Mouse (Mus musculus) hematopoietic stem cell, adult 5-6 weeks (primary cell): ENCODE measurements around the gene Map7d2. TPM values are rescaled to one million over a fixed set of nuclear protein-coding genes. Genes with fewer than 3 reads are reported as not detected.
"Not testable (repeated sequence)": the region's sequence is repeated elsewhere in the genome, so short reads cannot be mapped to it uniquely, and the experiment has no call there.

Source experiments
- ATAC-seq, 2 experiments: fragments of 125-278 bp in 1 of 2; replicated peaks in 1 of 2; 2 replicates each; pipeline ENCODE4 v1.8.0; 2016 to 2017; ENCODE audit warnings: inconsistent platforms in 2 of 2, mild to moderate bottlenecking in 2 of 2, moderate number of reproducible peaks in 2 of 2, low read depth in 1 of 2, moderate TSS enrichment in 1 of 2; ENCODE audit not compliant: low FRiP score in 2 of 2, poor library complexity in 2 of 2, severe bottlenecking in 2 of 2, insufficient read depth in 1 of 2, low TSS enrichment in 1 of 2
- total RNA-seq: library from RNA; stranded (forward); fragments of 172-1452, 232-1000 nt; gene quantifications from 2 replicates; pipeline ENCODE4 v1.2.3, GENCODE M21; 2017

Gene Map7d2
- total RNA-seq: 0.50 and 4.1 TPM in 2 replicates

DNA sequence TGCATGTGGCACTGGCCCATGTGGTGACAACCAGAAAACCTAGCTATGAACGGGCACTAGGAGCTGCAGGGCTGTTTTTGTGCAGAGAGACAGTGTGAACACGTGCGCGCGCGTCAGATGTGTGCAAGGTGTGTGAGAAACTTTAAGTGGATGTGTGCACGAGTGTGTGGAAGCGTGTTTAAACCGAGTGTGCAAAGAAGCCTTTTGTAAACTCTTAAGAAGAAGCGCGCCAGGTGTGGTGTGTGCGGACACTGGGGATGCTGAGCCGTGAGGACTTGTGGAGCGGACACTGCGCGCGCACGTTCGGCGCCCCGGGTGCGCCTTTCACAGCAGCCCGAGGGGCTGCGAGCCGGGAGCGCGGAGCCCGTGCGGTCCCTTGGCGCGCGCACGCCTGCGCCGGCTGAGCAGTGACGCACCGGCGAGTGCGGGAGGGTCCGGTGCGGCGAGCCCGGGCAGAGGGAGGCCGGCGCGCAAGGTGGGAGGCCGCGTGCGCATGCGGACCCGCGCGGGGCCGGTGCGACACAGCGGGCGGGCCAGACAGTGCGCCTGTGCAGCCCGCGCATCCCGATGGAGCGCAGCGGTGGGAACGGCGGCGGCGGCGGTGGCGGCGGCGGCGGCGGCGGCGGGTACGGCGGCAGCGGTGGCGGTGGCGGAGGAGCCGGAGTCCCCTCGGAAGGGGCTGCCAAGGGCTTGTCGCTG lies at the start of gene Map7d2:
TSS of gene Map7d2 (plus strand) at position 443 of the 699 bp plus-strand sequence.
- no peak; a peak in 1 of 4 replicates for ATAC-seq

DNA sequence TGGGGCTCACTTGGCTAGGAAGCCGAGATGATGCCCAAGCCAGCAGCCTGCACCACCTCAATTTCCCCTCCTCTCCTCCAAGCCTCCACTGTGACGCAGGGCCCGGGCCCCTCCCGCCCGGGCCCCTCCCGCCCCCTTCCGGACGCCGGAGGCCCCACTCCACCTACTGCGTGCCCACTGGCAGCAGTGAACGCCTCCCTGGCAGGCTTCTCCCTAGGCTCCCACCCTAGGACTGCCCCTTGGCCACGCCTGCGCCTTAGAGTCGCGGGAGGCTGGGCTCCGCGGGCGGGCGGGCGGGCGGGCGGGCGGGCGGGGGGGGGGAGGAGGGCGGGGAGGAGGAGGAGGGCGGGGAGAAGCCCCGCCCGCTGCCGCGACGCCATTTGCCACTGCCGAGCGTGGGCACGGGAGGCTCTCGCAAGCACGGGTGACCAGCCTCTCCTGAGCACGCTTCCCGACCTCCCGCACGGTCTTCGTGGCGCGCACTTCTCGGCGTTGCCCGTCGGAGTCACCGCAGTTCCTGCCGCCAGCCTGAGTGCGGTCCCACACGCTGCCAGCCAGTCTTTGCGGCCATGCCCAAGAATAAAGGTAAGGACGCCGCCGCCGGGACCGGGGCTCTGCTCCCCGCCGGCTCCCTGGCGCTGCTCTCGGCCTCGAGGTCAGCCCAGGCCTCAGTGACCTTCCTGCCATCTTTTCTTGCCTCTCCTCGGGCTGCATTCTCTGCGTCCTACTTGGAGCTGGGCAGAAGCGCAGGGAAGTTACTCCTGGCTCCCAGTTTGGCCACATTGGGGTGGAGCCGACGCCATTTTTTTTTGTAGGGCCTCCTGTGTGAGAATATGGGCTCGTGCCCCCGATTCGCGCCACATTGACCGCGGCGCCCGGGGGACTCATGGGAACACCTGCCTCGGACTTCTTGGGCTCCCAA lies 42.3 kb upstream of the Map7d2 start, which contains the start of gene Eif1ax:
TSS of gene Eif1ax (plus strand) at position 348 of the 922 bp plus-strand sequence.
- ATAC-seq: peak; percentile 96 to 97

DNA sequence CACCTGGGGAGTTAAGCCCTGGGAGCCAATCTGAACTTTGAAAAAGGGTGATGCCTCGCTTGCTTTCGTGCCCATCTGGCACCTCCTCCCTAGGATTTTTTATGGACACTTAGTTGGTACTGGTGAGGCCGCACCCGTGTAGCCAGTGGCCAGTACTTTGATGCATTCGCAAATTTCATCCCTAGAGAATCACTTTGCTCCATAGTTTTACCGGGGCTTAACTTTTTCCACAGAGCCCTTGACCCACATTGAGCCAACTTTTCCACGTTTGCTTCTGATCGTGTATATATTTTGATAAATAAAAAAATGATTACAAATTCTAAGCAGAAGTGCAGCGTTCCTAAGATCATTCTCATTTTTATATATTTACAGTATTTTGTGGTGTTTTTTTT lies 41.6 kb upstream of the Map7d2 start:
- no peak for ATAC-seq

DNA sequence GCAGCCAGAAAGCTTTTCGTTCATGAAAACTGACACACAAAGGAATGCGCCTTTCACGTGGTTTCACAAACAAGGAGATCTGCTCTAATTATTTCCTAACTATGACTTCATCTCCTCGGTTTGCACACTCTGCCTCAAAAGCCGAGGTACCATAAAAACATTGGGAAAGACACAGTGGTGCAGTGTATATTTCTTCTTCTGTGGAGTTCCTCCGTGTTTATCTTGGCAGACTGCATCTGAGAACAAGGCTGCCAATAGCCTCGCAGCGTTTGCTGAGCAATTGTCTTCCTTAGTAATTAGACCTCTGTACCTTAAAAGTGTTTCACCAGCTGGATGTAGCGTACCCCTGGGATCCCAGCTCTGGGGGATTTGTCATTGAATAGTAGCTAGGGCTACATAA lies 27.3 kb upstream of the Map7d2 start:
- no peak for ATAC-seq

- no peak for ATAC-seq
Measured at GRCm38 (mm10) chrX:159388953-159389352, 25.4 kb upstream of the Map7d2 start.

- no peak for ATAC-seq
Measured at GRCm38 (mm10) chrX:159390347-159390962, 23.9 kb upstream of the Map7d2 start.

GRCm38 (mm10) chrX:159391239-159391638 lies 23.1 kb upstream of the Map7d2 start:
- ATAC-seq: no peak

DNA sequence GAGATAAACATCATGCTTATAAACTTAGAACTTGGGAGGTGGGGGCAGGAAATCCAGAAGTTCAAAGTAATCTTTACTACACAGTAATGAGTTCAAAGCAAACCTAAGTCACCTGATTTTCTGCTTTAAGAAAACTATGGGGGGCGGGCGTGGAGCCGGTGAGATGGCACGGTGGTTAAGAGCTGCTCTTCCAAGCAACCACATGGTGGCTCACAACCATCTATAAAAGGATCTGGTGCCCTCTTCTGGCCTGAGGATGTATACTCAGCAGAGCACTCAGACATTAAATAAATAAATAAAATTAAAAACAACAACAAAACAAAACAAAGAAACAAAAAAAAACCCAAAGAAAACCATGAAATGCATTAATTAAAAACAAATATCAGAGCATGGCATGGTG lies 5.1 kb upstream of the Map7d2 start:
- ATAC-seq: peak; percentile 60 to 69; a peak in 3 of 4 replicates

DNA sequence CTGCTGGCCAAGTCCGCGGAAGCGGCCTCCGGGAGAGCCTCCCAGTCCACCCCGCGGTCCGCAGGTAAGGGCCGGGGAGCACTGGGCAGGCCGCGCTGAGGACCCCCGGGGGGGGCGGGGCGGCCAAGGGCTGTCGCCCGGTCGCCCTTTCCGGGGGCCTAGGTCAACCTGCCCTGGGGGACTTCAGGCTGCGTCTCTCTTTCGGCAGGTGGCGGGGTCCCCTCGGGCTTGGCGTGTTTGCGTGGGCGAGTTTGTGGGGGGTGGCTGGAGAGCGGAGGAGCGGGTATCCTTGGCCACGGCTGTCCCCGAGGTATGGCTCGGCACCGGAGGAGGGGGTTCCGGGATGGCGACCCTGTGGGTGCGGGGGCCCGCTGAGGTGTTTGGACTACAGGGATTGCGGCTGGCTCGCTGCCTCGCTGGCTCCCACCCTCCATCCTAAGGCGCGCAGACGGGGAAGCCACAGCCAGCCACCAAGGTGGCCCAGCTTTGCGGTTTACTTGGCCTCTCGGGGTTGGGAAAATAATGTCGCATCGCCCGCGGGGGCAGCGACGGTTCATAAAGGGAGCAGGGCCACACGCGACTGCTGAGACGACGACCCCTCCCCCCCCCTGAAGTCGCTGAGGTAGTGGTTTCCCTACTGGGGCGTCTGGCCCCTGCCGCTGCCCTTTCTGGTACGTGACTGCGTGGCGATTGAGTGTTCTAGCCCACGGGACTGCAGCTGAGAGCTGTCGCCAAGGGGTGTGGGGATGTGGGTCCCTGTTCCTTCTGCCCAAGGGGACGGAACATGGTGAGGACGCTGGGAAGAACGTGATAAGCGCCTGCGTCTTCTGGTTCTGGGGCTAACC lies 679 bp downstream of the Map7d2 start:
- peak; percentile 32 to 36; a peak in 2 of 4 replicates for ATAC-seq

DNA sequence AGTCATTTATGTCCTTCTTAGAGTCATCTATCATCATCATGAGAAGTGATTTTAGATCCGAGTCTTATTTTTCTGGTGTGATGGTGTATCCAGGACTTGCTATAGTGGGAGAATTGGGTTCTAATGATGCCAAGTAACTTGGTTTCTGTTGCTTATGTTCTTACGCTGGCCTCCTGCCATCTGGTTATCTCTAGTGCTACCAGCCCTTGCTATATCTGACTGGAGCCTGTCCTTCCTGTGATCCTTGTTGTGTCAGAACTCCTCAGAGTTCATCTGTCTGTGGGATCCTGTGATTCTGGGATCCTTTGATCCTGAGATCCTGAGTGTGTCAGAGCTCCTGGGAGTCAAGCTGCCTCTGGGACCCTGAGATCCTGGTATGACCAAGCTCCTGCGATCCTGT lies 16.1 kb downstream of the Map7d2 start:
- ATAC-seq: not testable (repeated sequence)

- ATAC-seq: peak; percentile 71 to 72
Measured at GRCm38 (mm10) chrX:159442128-159442527, 27.8 kb downstream of the Map7d2 start.

DNA sequence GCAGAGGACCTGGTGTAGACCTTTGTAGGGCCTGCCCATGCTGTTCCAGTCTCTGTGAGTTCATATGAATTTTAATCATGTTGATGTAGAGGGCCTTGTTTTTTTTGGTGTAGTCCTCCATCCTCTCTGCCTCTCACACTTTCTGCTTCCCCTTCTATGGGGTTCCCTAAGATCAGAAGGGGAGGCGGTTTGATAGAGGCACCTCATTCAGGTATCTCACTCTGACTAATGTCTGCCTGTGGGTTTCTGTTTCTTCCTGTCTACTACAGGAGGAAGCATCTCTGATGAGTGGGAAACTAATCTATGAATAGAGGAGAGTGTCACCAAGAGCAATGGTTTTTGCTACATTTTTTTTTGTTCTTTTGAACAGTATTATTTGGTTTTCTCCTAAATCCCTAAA lies 32.8 kb downstream of the Map7d2 start:
- no peak for ATAC-seq

GRCm38 (mm10) chrX:159459006-159459654 lies 44.8 kb downstream of the Map7d2 start:
- ATAC-seq: no peak

DNA sequence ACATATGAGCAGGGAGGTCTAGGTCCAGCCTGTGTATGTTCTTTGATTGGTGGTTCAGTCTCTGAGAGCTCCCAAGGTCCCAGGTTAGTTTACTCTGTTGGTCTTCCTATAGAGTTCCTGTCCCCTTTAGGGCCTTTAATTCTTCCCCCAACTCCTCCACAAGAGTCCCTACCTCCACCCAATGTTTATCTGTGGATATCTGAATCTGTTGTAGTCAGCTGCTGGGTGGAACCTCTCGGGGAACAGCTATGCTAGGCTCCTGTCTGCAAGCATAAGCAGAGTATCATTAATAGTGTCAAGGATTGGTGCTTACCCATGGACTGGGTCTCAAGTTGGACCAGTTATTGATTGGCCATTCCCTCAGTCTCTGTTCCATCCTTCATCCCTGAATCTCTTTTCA lies 60.4 kb downstream of the Map7d2 start:
- ATAC-seq: no peak

DNA sequence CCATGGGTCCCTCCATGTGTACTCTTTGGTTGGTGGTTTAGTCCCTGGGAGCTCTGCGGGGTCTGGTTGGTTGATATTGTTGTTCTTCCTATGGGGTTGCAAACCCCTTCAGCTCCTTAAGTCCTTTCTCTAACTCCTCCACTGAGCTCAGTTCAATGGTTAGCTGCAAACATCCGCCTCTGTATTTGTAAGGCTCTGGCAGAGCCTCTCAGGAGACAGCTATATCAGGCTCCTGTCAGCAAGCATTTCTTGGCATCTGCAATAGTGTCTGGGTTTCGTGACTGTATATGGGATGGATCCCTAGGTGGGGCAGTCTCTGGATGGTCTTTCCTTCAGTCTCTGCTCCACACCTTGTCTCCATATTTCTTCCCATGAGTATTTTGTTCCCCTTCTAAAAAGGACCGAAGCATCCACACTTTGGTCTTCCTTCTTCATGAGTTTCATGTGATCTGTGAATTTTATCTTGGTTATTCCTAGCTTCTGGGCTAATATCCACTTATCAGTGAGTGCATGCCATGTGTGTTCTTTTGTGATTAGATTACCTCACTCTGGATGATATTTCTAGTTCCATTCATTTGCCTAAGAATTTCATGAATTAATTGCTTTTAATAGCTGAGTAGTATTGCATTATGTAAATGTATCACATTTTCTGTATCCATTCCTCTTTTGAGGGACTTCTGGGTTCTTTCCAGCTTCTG lies 64.0 kb downstream of the Map7d2 start:
- not testable (repeated sequence) for ATAC-seq

DNA sequence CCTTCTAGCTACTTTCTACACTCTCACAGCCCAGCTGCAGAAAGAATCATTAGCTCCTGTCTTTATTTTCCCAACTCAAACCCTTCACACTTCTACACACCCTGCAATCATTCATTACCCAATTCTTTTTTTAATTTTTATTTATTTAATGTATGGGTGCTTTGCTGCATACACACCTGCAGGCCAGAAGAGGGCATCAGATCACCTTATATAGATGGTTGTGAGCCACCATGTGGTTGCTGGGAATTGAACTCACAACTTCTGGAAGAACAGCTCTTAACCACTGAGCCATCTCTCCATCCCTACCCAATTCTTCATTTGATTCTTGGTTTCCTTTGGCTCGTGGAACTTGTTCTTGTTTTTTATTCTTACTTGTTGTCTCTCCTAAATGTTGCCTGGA lies 69.9 kb downstream of the Map7d2 start:
- no peak for ATAC-seq
